Mouse (Mus musculus) thymus, adult 2 months (tissue): ENCODE data around the gene Cflar.

ENCODE experiments used
- CTCF ChIP-seq: fragments of 200-500 bp; IDR thresholded peaks from 2 replicates; pipeline ENCODE4 v1.5.1; 2012; ENCODE audit warnings: mild to moderate bottlenecking, control low read depth, low read length, moderate library complexity, borderline replicate concordance; ENCODE audit not compliant: control insufficient read depth, poor library complexity, insufficient read depth; ENCODE audit errors: extremely low read depth
- POLR2A ChIP-seq: fragments of 200-500 bp; IDR thresholded peaks from 2 replicates; pipeline ENCODE4 v1.6.1; 2012; ENCODE audit warnings: mild to moderate bottlenecking, low read length, control low read depth, moderate library complexity; ENCODE audit not compliant: control insufficient read depth, poor library complexity, insufficient read depth; ENCODE audit errors: extremely low read depth

DNA sequence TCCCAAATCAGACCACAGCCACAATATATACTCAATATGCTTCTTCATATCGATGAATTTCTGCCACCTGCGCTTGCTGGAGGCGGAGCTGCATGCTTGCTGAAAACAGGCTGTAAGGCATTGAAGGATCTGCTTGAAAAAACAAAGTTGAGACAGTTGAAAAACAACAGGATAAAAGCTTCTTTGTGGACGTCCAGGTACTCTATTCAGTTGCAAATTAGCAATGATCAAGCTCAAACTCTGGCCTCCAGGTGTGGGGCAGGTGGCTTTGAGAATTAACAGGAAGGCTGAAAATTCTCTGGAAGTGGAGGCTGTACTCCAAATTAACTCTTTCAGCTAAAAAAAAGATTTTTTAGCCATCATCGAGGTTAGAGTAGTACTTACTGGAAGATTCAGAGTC, 51.3 kb downstream of the Cflar start:
- TF ChIP-seq CTCF (no peak), POLR2A (no peak)
